Mouse (Mus musculus): ENCODE data around the gene Olfr613.
"Not testable (repeated sequence)": the region's sequence is repeated elsewhere in the genome, so short reads cannot be mapped to it uniquely, and the experiment has no call there.

Gene Olfr613

DNA sequence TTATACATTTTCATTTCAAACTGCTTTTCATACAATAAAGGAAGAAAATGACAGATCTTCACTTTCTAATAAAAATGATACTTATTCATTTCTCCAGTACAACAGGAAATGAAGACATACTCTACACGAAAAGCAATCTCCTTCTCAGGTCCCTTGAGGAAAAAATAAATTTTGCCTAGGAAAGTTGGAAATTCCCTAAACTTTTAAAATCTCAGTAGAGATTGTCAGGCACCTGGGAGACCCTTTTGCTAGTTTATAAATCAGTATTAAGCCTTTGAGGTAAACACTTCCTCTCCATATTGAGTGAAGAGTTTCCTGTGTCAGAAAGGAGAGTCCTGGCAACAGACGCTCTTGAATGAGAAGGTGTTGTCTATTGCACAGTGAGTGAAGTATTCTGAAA is at the start of gene Olfr613:
TSS of gene Olfr613 (plus strand) at position 301 of the 400 bp plus-strand sequence.
- no peak for DNase-seq

DNA sequence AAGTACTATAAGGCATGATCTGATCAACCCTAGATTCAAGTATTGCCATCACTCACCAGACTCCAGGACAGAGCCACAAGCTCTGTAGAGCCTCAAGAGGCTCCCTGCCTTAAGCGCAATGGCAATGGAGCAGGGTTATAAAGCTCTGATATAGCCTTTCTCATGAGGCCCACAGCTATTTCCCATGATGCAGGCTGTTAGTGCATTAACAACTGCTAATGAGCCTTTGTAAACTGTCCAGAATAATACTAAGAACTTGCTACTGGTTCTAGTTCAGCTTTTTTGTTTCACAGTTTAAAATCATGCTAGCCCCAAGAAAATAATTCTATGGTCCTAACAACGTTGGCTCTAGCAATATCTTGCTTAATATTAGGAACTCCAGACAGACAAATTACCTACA is 35.9 kb upstream of the Olfr613 start, which contains the start of gene Olfr610:
TSS of gene Olfr610 (minus strand) at position 101 of the 400 bp plus-strand sequence.
- no peak for DNase-seq

- not testable (repeated sequence) for DNase-seq
Observed at GRCm38 (mm10) chr7:103520746-103521145, 27.1 kb upstream of the Olfr613 start, which contains the start of gene Olfr611. TSS of gene Olfr611 (minus strand) at chr7:103520846.

DNA sequence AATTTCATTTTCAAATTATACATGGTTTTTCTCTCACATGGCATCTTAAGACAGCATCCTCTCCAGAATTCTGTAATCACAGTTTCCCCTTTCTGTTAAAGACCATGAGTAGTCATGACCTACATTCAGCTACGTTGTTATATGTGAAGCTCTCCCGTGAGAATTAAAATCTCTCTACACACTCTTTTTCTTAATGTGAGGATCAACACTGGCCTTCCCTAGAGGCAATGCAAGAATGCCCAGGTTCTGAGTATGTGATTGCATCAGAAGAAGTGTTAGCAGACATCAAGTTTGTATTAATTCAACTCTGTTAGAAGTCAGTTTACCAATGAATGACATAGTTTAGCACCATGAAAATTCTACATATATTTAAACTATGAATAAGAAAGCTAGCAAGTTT is 5.3 kb upstream of the Olfr613 start, which contains the start of gene Olfr612:
TSS of gene Olfr612 (minus strand) at position 101 of the 400 bp plus-strand sequence.
- DNase-seq: not testable (repeated sequence)

- DNase-seq: no peak
Observed at GRCm38 (mm10) chr7:103555779-103556178, 7.9 kb downstream of the Olfr613 start, which contains the start of gene Olfr615. TSS of gene Olfr615 (plus strand) at chr7:103556079.

DNA sequence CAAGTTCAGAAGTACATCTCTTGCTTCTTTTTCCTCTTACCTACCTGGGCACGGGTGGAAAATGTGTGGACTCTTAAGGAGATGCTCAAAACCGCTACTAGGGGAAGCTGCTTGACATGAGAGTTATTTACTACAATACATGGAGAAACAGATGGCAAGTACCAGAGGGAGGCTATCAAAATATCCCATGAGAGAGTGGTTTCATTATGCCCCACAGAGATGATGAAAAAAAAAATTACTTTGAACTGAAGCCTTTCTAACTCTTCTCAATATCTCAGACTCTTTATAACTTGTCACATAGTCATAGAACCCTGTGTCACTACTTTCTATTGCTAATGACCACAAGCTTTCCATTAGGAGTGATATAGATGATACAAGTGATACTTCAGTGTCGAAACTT is 21.2 kb downstream of the Olfr613 start, which contains the start of gene Olfr616:
TSS of gene Olfr616 (minus strand) at position 101 of the 400 bp plus-strand sequence.
- DNase-seq: no peak

- no peak for DNase-seq
Observed at GRCm38 (mm10) chr7:103572761-103573160, 24.9 kb downstream of the Olfr613 start, which contains the start of gene Olfr617. TSS of gene Olfr617 (plus strand) at chr7:103573061.

DNA sequence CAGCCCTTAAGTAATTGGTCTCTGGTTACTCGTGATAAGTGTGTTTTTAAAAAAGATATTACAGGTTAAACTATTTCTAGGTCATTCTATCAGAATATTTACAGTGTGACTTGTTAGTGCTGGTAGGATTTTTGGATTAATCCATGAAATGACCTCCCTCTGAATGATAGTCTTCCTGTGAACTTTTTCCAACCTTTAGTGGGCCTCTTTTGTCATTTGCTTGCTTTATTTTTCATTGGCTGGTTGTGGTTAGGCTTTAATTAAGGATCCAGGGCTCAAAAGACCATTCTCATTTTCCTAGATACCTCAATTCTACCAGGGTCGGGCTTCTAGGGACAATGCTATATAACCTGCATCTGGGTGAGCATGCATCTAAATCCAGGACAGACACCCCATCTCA is 41.9 kb downstream of the Olfr613 start, which contains the start of gene Olfr618:
TSS of gene Olfr618 (plus strand) at position 301 of the 400 bp plus-strand sequence.
- no peak for DNase-seq

DNA sequence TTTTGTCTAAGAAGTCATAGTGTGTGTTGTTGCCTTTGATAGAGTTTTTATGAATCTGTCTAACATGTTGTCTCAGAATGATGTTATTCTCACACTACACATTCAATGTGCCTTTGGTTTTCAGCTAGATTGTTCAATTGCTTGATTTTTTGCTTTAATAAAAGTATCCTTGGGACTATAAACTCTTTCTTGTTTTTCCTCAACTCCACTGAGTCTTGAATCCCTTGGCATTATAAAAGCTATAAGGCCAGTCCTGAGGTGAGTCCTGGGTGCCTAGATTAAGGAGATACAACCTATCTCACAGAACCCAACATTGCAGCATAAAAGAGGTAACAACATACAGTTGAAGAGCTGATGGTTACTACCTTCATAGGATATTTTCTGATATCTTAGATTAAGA is 52.4 kb downstream of the Olfr613 start, which contains the start of gene Olfr619:
TSS of gene Olfr619 (plus strand) at position 301 of the 400 bp plus-strand sequence.
- no peak for DNase-seq
